ENCODE assay signal across 8 mouse cellular contexts in genomic region chr4:44669485-44670181, GRCm38 (mm10). TPM values are rescaled to one million over a fixed set of nuclear protein-coding genes. Genes with fewer than 3 reads are reported as not detected.
DNase-seq lines count a peak whose midpoint lies in the region; ATAC-seq and TF ChIP-seq lines count a peak whose summit lies in the region.

No protein-coding gene starts in this region.

- TF ChIP-seq EP300 in liver, embryonic 14.5 days (IDR thresholded peaks at IDR 0.05; ENCODE audit: low read depth): no peak

- ATAC-seq in liver, embryonic 14.5 days (ENCODE audit: insufficient read depth): no peak

- H3K27ac ChIP-seq in liver, embryonic 14.5 days: no peak overlapping the region

- WGBS in liver, embryonic 14.5 days (ENCODE audit: insufficient replicate concordance): 61% methylated on average over 7 of the region's 7 CpGs

- H3K36me3 ChIP-seq in liver, embryonic 14.5 days (replicated peaks; ENCODE audit: control insufficient read depth, insufficient read depth, low read depth): no peaks in the 10 kb centered on the region

- no peaks in the 10 kb centered on the region for H3K9me3 ChIP-seq in liver, embryonic 14.5 days (ENCODE audit: control insufficient read depth, low read length)

- no peaks in the 10 kb centered on the region for H3K4me1 ChIP-seq in liver, embryonic 14.5 days (replicated peaks; ENCODE audit: control insufficient read depth in 2 of 2, insufficient read depth in 2 of 2, low read length in 1 of 2)

- DNase-seq in cerebellum, postnatal 14 days: peak; percentile 34 to 60
- DNase-seq in cerebellum, adult 11 months: no peak
- DNase-seq in liver, embryonic 14.5 days (ENCODE audit: low read depth in 3 of 3, low spot score in 3 of 3): peak in 1 of 3 experiments; percentile 1
- no peak for DNase-seq in liver
- DNase-seq in embryo, embryonic 10 days (ENCODE audit: low spot score): peak; percentile 45
- peak; percentile 24 to 58 for DNase-seq in spleen, postnatal 14 days (ENCODE audit: low spot score in 2 of 2)
- DNase-seq in urinary bladder, postnatal 14 days (ENCODE audit: low spot score): no peak
- DNase-seq in right cerebral cortex, postnatal 10 days (ENCODE audit: low spot score in 2 of 2): no peak

- H3K4me3 ChIP-seq in liver, embryonic 14.5 days (ENCODE audit: insufficient read depth in 1 of 2, low read depth in 2 of 2, low read length in 2 of 2): no peak overlapping the region

- H3K27me3 ChIP-seq in liver, embryonic 14.5 days (ENCODE audit: control insufficient read depth, insufficient read depth, low read length): peaks cover 11% of the 10 kb centered on the region

- no peak overlapping the region for H3K4me2 ChIP-seq in liver, embryonic 14.5 days (ENCODE audit: low read depth)

- H3K9ac ChIP-seq in liver, embryonic 14.5 days (replicated peaks): no peak overlapping the region

- peak; percentile 72 for TF ChIP-seq CTCF in liver, embryonic 14.5 days (IDR thresholded peaks at IDR 0.05; ENCODE audit: low read depth)

RNA-seq across cellular contexts. Expression of gene Pax5, which starts 40.7 kb away (rescaled TPM):
- 0.11 and 0.12 TPM in 2 replicates for polyA plus RNA-seq in liver, embryonic 14.5 days (2012; rRNA removed)
- polyA plus RNA-seq in liver, embryonic 14.5 days (2014; fragmentation: Nextera tagmentation; extraction: Ambion mirVana): 0.05 and 0.09 TPM in 2 replicates

Comparison
In these comparisons a context has a peak if more than half of its experiments do, and no peak if none do; other contexts are left out.
1. DNase-seq: peak in cerebellum, postnatal 14 days (2 of 2), embryo, embryonic 10 days (single experiment) and spleen, postnatal 14 days (2 of 2); none in cerebellum, adult 11 months (single experiment), liver (single experiment), urinary bladder, postnatal 14 days (single experiment) and right cerebral cortex, postnatal 10 days (0 of 2).